Mouse (Mus musculus): Measurements from ENCODE around the gene Igfbp7.

- TF ChIP-seq GATA1 (IDR thresholded peaks at IDR 0.05; ENCODE audit: borderline replicate concordance, low read length) (no peak), CTCF (IDR thresholded peaks at IDR 0.05; ENCODE audit: low read depth, low read length) (no peak), POLR2AphosphoS5 (IDR thresholded peaks at IDR 0.05; ENCODE audit: insufficient replicate concordance, low read depth, low read length) (no peak), GATA2 (IDR thresholded peaks at IDR 0.05; ENCODE audit: borderline replicate concordance, low read depth, low read length) (no peak)
Measured at GRCm38 (mm10) chr5:77301296-77301903, 106.4 kb downstream of the Igfbp7 start.
